Mouse (Mus musculus): ENCODE data around the gene Sirt7.
"Not testable (repeated sequence)": the region's sequence is repeated elsewhere in the genome, so short reads cannot be mapped to it uniquely, and the experiment has no call there.

The Sirt7 gene

DNA sequence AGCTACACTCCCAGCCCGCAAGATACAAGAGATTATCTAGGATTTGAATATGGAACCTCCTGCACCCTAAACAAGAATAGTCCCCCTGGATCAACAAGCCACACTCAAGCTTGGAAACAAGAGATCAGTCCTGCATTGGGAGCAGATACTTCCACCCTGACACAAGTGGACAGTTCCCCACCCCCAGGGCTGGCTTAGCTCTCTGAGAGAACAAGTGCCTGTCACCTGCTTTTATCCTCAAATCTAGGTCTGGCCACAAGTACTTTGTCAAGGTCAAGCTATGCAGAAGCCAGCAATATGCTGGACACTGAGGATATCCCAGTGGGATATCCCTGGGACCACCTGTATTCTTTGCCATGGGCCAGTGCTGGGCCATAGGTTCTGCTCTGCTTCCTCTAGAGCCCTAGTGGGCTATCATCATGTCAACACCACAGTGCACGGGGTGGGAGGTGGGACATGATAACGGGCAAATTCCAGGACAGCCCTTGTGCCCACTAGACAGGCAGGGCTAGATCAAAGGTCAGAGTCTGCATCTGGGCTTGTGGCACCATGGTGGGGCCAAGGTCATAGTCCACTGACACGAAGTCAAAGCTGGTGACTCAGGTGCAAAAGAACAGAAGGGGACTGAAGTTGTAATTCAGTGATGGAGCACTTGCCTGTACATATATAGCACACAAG is 8.3 kb downstream of the Sirt7 start:
- DNase-seq, result no peak

DNA sequence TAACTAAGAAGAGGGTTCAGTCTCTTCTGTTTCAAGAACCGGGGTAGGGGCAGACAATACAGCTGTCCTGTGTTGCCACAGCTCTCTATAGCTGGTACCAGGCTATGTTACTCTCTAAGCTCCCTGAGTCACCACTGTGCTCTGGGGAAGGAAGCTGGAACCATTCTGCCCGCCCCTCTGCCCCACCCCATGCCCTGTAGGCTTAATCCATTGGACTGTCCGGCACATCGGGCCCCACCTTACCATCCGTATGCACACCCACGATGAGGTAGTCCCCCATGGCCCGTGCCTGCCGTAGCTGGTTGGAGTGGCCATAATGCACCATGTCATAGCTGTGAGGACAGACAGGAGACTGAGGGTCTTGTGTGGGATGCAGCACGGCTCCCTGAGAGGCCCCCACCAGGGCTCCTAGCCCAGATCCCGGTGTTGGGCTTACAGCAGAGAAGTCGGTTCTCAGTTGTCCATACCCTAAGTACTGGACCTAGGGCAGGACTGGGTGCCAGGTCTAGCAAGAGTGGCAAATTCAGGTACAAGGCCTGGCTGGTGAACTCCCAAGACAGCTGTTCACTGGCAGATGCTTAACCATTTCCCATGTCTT is 9.3 kb downstream of the Sirt7 start:
- DNase-seq, result no peak

- DNase-seq, result no peak
Observed at GRCm38 (mm10) chr11:120615167-120615566, 9.9 kb downstream of the Sirt7 start.

DNA sequence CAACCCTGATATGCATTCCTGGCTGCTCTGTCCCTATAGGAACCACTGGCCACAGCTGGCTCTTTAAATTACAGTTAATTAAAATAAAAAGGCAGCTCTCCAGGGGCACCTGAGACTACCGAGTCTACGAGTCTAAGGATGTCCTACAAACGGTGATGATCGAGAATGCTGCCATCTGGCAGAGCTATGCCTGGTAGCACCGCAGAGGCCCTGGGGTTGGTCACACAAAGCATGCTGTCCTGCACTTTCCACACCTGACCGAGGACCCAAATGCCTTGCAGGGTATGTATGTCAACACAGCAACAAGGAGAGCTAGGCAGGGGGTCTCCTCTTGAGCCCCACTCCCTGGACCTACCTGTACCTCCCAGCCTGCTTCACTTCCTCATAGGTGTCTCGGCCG is 11.1 kb downstream of the Sirt7 start:
- no peak for DNase-seq

DNA sequence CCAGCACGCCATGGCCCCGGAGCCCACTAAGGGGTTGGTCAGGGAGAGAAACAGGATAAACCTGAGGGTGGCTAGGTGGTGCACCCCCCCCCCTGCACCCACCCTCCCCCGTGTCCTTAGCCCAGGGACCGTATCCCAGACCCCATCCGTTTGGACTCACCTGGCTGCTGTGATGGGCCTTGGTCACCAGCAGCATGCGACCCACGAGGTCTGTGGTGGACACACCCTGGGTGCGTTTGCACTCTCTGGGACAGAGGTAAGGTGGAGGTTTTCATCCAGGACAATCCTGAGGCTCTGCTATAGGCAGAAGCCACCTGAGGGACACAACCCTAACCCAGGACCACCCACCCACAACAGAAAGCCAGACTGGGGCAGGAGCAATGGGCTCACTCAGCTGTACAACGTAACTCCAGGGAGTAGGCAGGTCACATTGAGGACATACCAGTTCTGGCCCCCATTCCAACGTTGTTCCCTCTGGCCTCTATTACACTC is 11.5 kb downstream of the Sirt7 start:
- DNase-seq, result no peak

DNA sequence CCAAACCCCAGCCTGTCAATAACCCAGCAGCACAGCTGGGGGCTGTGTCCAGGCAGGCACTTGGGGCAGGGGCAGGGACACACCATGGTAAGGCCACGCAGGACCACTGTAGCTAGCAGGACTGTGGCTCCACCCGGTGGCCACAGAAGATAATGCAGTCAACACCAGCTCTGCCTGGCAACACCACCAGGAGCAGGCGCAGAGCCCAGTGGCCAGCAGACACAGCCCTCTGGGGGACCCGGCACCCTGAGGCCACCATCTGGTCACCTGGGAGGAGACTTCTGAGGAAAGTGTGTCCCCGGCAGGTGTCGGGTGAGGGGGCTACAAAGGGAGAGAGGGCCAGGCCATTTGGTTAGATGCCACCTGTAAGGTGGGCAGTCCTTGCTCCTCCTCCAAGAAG is 12.3 kb downstream of the Sirt7 start:
- DNase-seq, result peak; percentile 62

DNA sequence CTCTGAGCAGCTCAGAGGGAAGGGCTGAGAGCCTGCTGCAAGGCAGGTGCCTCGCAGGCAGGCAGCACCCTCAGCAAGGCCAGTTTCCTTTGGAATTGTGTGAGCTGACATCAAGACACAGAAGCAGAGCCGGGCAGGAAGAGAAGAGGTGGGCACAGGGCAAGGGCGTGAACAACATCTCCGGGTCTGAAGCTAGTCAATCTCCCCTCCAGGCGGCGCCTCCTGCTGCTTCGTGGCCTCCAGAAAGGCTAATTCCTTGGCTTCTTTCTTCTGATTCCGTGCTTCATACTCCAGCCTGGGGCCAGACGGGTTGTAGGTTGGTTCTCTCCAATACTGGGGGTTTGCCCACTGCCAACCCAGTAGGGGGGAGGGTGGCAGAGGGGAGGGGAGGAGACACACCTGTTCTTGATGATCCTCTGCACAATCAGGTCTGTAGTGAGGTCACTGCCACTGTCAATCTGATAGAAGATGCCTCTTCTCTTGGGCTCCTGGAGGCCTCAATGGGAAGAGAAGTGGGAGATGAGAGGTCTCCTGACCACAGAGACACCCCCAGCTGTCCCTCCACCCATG is 14.5 kb downstream of the Sirt7 start:
- DNase-seq, result no peak

- peak; percentile 21 for DNase-seq
Observed at GRCm38 (mm10) chr11:120609250-120609649, 15.8 kb downstream of the Sirt7 start.

DNA sequence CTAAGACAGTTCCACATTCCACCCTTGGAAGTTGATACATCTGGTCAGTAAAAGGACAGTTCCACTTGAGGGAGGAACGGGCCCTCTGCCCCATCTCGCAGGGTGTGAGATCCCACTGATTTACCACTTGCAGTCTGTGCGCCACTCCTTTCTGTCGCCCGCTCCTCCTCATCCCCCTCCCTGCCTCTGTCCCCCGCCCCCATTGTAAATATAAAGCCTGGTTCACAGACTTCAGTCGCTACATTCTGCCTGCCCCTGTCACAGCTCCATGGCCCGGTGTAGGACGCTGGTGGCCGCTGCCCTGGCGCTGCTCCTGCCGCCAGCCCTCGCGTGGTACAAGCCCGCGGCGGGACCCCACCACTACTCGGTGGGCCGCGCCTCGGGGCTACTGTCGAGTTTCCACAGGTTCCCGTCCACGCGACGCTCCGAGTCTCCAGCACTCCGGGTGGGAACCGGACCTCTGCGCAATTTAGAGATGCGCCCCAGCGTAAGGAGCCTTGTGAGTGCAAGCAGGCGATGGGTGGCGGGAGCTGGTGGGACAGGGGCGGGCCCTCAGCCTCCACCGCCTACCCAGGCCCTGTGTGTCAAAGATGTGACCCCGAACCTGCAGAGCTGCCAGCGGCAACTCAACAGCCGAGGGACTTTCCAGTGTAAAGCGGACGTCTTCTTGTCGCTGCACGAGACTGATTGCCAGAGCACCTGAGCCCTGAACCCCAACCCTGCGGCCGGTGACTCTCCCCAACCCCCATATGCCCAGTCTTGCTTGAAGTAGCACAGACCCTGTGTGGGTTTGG is 16.6 kb downstream of the Sirt7 start, which contains the start of gene Npb:
Gene Npb, plus strand, starts transcription at position 237 of the 794 bp plus-strand sequence.
- DNase-seq, result peak; percentile 22

DNA sequence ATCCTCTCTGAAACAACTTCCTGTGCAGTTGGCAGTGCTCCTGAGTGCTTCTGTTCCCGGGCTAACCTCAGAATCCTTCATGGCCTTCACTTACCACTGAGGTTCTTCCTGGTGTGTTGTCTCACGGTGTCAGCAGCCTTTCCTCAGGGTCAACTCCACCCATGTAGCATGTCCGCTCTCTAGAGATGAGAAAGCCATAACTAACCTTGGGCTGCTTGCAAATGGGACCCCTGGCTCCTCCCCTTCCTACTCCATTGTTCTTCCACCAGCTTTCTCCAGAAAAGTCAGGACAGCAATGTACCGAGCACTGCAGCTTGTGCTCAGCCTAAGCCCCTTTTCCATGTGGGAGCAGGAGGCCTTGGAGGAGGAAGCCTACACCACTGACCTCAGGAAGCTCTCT is 18.3 kb downstream of the Sirt7 start:
- no peak for DNase-seq

- DNase-seq, result no peak
Observed at GRCm38 (mm10) chr11:120605667-120606066, 19.4 kb downstream of the Sirt7 start.

- no peak for DNase-seq
Observed at GRCm38 (mm10) chr11:120603545-120603944, 21.5 kb downstream of the Sirt7 start.

GRCm38 (mm10) chr11:120600716-120601115 is 24.3 kb downstream of the Sirt7 start:
- DNase-seq, result no peak

- no peak for DNase-seq
Observed at GRCm38 (mm10) chr11:120598990-120599549, 26.0 kb downstream of the Sirt7 start.

DNA sequence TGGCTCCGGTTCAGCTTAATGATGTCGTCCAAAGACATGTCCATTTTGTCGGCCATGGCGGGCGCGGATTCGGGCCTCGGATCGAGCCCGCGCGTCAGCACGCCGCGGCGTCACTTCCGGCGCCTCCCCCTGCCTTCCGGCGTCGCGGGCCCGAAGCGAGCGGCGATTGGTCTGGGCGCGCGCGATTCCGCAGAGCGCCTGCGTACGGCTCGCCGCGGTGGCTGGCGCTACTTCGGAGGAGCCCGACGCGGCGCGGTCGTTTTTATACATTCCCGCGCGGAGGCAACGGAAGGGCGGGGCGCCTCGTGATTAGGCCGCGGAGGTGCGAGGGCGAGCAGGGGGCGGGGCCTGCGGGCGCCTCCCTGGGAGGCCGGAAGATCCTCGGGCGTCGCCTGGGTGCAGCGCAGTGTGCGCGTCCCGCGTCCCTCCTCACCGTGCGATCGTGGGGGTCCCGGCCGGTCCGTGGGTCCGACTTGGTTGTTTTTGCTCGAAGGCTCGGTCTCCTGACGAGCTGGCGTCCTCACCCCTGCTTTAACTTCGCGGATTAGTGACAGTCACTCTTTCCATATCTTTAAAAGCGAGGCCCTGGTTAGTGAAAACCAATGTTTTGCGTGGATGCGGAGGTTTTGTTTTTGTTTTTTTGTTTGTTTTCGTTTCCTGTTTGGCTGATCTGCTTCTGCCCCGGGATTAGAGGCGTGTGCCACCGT is 26.6 kb downstream of the Sirt7 start, which contains the start of the genes Alyref and Anapc11:
Gene Alyref, minus strand, starts transcription at position 83 of the 707 bp plus-strand sequence.
Gene Anapc11, plus strand, starts transcription at position 139 of the 707 bp plus-strand sequence.
- peak; percentile 99 for DNase-seq

DNA sequence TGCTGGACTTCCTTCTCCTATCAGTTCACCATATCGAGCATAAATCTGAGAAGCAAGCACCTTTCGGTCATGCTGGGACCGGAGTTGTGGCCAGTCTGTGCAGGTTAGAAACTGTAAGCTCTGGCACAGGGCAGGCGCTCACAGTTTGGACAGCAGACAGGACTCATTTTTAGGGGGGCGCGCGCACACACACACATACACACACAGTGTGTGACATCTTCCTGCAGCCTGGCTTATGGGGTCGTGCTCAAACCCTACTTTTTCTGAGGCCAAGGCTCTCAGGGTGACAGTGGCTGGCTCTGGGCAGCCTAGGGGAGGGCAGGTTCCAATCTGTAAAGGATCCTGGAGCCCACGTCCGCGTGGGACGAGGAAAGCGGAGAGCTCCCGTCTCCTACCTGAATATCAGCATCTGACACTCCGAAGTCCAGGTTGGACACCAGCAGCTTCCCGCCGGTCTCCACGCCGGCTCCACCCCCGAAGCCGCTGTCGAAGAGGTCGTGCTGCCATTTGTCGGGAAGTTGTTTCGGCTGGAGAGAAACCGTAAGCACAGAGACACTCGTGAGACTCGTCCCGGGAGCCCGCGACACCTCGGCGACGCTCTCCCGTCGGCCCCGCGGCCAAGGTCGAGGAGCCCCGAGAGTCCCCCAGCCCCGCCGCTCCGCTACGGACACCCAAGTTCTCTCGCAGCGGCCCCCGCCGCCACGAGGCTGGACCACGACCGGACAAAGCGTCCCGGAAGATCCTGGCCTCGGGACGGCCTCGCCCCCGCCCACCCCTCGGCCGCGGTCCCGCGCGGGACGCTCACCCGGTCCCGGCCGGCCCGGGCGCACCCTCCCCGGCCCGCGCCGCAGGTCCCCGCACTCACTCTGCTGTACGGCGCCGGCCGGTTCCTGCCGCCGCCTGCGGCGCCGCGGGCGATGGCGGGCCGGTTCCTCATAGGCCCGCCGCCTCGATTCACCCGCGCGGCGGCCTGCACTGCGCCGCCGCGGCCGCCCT is 27.5 kb downstream of the Sirt7 start:
- peak; percentile 24 for DNase-seq

DNA sequence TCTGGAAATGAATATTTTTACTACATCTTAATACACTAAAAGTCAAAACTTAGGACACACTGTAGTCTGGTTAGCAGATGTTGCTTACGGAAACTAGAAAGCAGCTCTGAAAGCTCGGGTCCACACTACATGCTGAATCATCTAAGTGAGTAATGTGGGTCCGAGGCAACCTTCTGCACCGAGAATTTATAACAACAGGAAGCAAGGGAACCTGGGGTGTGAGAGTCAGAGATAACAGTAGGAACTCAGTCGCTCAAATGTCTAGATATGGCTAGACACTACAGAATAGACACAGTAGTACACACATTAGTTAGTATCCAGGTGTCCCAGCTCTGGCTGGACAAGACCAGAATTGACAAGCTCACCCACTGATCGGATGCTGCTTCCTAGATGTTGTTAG is 36.5 kb downstream of the Sirt7 start:
- DNase-seq, result no peak

DNA sequence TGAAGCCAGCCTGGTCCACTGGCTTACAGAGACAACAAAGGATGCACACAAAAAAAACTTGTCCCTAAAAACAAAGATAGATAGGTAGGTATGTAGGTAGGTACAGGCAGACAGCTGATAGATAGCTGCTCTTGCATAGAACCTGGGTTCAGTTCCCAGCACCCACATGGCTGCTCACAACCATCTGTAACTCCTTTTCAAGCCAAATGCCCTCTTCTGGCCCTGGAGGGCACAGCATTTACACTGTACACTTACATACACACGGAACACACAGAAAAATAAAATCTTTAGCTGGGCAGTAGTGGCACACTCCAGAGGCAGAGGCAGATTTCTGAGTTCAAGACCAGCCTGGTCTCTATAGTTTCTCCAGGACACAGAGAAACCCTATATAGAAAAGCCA is 41.1 kb downstream of the Sirt7 start:
- DNase-seq, result no peak

DNA sequence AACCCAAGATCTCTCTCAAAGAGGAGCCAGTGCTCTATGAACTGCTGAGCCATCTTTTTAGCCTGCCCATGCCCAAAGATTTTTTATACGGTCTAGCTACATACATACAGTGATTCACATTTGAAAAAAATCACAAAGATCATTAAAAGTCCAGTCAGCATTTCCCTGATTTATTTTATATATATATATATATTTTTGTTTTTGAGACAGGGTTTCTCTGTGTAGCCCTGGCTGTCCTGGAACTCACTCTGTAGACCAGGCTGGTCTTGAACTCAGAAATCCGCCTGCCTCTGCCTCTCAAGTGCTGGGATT is 42.1 kb downstream of the Sirt7 start:
- DNase-seq, result not testable (repeated sequence)

DNA sequence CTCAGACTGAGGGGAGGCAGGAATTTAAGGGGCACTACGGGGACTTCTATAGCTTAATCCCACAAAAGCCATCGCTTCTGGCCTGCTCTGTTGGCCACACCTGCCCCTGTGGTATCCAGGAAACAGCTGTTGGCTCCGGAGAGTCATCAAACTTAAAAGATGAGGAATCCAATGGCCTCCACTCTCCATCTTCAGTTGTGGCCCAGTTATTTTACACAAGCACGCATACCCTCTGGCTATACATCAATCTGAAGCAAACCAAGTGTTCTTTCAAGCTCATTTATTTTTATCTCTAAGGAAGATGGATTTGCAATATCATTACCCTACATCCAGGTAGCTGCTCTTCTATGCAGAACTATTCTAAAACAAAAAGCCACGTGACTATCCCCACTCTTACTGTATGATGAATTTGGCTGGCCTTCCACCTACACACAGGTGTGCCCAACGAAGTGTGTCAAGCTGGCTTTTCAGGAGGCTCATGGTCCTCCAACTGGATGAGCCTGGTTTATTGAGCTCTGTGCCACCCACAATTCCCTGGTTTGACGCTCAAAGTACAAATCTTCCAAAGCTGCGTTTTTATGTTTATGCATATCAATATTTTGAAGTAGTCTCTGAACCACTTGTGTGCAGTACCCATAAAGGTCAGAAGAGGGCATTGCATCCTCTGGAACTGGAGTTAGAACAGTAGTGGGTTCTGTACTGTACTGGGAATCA is 42.6 kb downstream of the Sirt7 start:
- DNase-seq, result peak; percentile 22

Measured in embryo, embryonic 11 days (tissue).